Mouse (Mus musculus) kidney, embryonic 16.5 days (tissue): ENCODE data around the gene Tmod3. TPM values are rescaled to one million over a fixed set of nuclear protein-coding genes. Genes with fewer than 3 reads are reported as not detected.

Experiments used
- ATAC-seq: fragments of 200-750 bp; cut with Nextera tagmentation; 2 replicates; pipeline ENCODE4 v1.8.0; 2017; ENCODE audit warnings: moderate TSS enrichment; ENCODE audit not compliant: low FRiP score, low TSS enrichment
- H3K27ac ChIP-seq: fragments of 300-500 bp; sonication (generic); 2 replicates; pipeline ENCODE4 v1.5.1; 2014; ENCODE audit warnings: low read length
- H3K27me3 ChIP-seq: fragments of 300-500 bp; sonication (generic); 2 replicates; pipeline ENCODE4 v1.6.1; 2014; ENCODE audit warnings: low read length, control low read depth, mixed read lengths; ENCODE audit not compliant: insufficient read depth
- H3K36me3 ChIP-seq: fragments of 300-500 bp; sonication (generic); 2 replicates; pipeline ENCODE4 v1.6.1; 2014; ENCODE audit warnings: low read length, control low read depth, mixed read lengths; ENCODE audit not compliant: insufficient read depth
- H3K4me1 ChIP-seq: fragments of 300-500 bp; sonication (generic); 2 replicates; pipeline ENCODE4 v1.6.1; 2014; ENCODE audit warnings: low read length, control low read depth, mixed read lengths; ENCODE audit not compliant: insufficient read depth
- H3K4me2 ChIP-seq: fragments of 300-500 bp; sonication (generic); replicated peaks from 2 replicates; pipeline ENCODE4 v1.6.1; 2014; ENCODE audit warnings: low read depth, low read length
- H3K4me3 ChIP-seq: fragments of 300-500 bp; sonication (generic); 2 replicates; pipeline ENCODE4 v1.5.1; 2014; ENCODE audit warnings: mild to moderate bottlenecking, low read length
- H3K9ac ChIP-seq: fragments of 300-500 bp; sonication (generic); replicated peaks from 2 replicates; pipeline ENCODE4 v1.6.1; 2014; ENCODE audit warnings: low read length
- H3K9me3 ChIP-seq: fragments of 300-500 bp; sonication (generic); 2 replicates; pipeline ENCODE4 v1.6.1; 2016; ENCODE audit warnings: low read length, control low read depth
- WGBS: fragments of 180-500 bp; shearing (Covaris S2); extraction: QIAGEN DNeasy Blood & Tissue Kit; methylation state at CpG from one replicate; pipeline ENCODE4 v1.1.7; 2014; 5-methylcytosine and 5-hydroxymethylcytosine counted together
- polyA plus RNA-seq: library from polyadenylated mRNA; unstranded; fragments of >200 nt; fragmentation: Nextera tagmentation; extraction: Ambion mirVana; gene quantifications from 2 replicates; pipeline ENCODE4 v1.2.1, GENCODE M21; 2015

Tmod3 gene
- polyA plus RNA-seq = 157 and 167 TPM in 2 replicates

GRCm38 (mm10) chr9:75559512-75560012 lies at the start of gene Tmod3:
Tmod3 (minus strand) TSS chr9:75559657.
- H3K9me3 ChIP-seq = no peaks in the 10 kb centered on the region
- H3K27ac ChIP-seq = peak within 1 kb of the TSS; percentile 94
- H3K4me2 ChIP-seq = peak within 1 kb of the TSS; percentile 79
- H3K4me3 ChIP-seq = peak within 1 kb of the TSS; percentile 69
- H3K36me3 ChIP-seq = no peaks in the 10 kb centered on the region
- peak within 1 kb of the TSS; percentile 77 for H3K9ac ChIP-seq
- 2% methylated on average over 21 of the region's 21 CpGs for WGBS
- H3K27me3 ChIP-seq = no peaks in the 10 kb centered on the region
- peaks cover 21% of the 10 kb centered on the region for H3K4me1 ChIP-seq
- peak; percentile 99 for ATAC-seq

GRCm38 (mm10) chr9:75607496-75607895 lies 48.0 kb upstream of the Tmod3 start:
- Histone ChIP-seq H3K27ac (no peak overlapping the region), H3K4me1 (no peaks in the 10 kb centered on the region), H3K9ac (no peak overlapping the region), H3K9me3 (peaks cover 5% of the 10 kb centered on the region; the same call in 1 of the 2 replicates), H3K36me3 (no peaks in the 10 kb centered on the region), H3K4me3 (no peak overlapping the region), H3K4me2 (no peak overlapping the region), H3K27me3 (peaks cover 3% of the 10 kb centered on the region; the same call in 1 of the 2 replicates)
- 90% methylated on average over 4 of the region's 4 CpGs for WGBS
- ATAC-seq = no peak

GRCm38 (mm10) chr9:75601510-75601909 lies 42.1 kb upstream of the Tmod3 start:
- 11% methylated on average over 12 of the region's 12 CpGs for WGBS
- Histone ChIP-seq H3K36me3 (no peaks in the 10 kb centered on the region), H3K4me2 (peak overlapping the region; percentile 23; the same call in 1 of the 2 replicates), H3K4me1 (peaks cover 19% of the 10 kb centered on the region), H3K4me3 (no peak overlapping the region), H3K27me3 (no peaks in the 10 kb centered on the region), H3K27ac (no peak overlapping the region), H3K9me3 (peaks cover 5% of the 10 kb centered on the region; the same call in 1 of the 2 replicates), H3K9ac (0 out of 2 replicates have a peak overlapping the region, but pooled peaks have one; percentile 10)
- peak; percentile 47; the same call in 1 of the 2 replicates for ATAC-seq

- Histone ChIP-seq H3K4me1 (peaks cover 19% of the 10 kb centered on the region), H3K27ac (peak overlapping the region; percentile 31; the same call in 1 of the 2 replicates), H3K36me3 (no peaks in the 10 kb centered on the region), H3K9ac (no peak overlapping the region), H3K4me2 (no peak overlapping the region), H3K4me3 (no peak overlapping the region), H3K9me3 (peaks cover 5% of the 10 kb centered on the region; the same call in 1 of the 2 replicates), H3K27me3 (no peaks in the 10 kb centered on the region)
- WGBS = 62% methylated on average over 7 of the region's 7 CpGs
- ATAC-seq = no peak
These were observed 40.9 kb upstream of the Tmod3 start for GRCm38 (mm10) chr9:75600166-75600934.

- H3K4me2 ChIP-seq = no peak overlapping the region
- no peak overlapping the region for H3K4me3 ChIP-seq
- no peak; the same call in 1 of the 2 replicates for ATAC-seq
- 57% methylated on average over 5 of the region's 5 CpGs for WGBS
- H3K27ac ChIP-seq = no peak overlapping the region
- H3K36me3 ChIP-seq = no peaks in the 10 kb centered on the region
- peaks cover 19% of the 10 kb centered on the region for H3K4me1 ChIP-seq
- no peaks in the 10 kb centered on the region for H3K27me3 ChIP-seq
- peaks cover 2% of the 10 kb centered on the region; the same call in 1 of the 2 replicates for H3K9me3 ChIP-seq
- H3K9ac ChIP-seq = no peak overlapping the region
These were observed 39.9 kb upstream of the Tmod3 start for GRCm38 (mm10) chr9:75599191-75599841.

GRCm38 (mm10) chr9:75597596-75597995 lies 38.1 kb upstream of the Tmod3 start:
- no peak overlapping the region for H3K27ac ChIP-seq
- no peak for ATAC-seq
- peaks cover 19% of the 10 kb centered on the region for H3K4me1 ChIP-seq
- H3K27me3 ChIP-seq = no peaks in the 10 kb centered on the region
- H3K9me3 ChIP-seq = no peaks in the 10 kb centered on the region
- no peak overlapping the region for H3K4me3 ChIP-seq
- no peak overlapping the region for H3K4me2 ChIP-seq
- WGBS = 72% methylated on average over 4 of the region's 4 CpGs
- no peaks in the 10 kb centered on the region for H3K36me3 ChIP-seq
- H3K9ac ChIP-seq = no peak overlapping the region

- no peak for ATAC-seq
- no peaks in the 10 kb centered on the region for H3K27me3 ChIP-seq
- WGBS = 89% methylated on average over 13 of the region's 13 CpGs
These were observed 37.6 kb upstream of the Tmod3 start for GRCm38 (mm10) chr9:75597036-75597435.

GRCm38 (mm10) chr9:75593481-75593880 lies 34.0 kb upstream of the Tmod3 start:
- Histone ChIP-seq H3K4me2 (no peak overlapping the region), H3K27ac (no peak overlapping the region), H3K36me3 (no peaks in the 10 kb centered on the region; the same call in 1 of the 2 replicates), H3K4me1 (no peaks in the 10 kb centered on the region), H3K27me3 (no peaks in the 10 kb centered on the region), H3K4me3 (no peak overlapping the region), H3K9ac (no peak overlapping the region), H3K9me3 (no peaks in the 10 kb centered on the region)
- no peak for ATAC-seq
- WGBS = 56% methylated on average over 5 of the region's 5 CpGs

More at GRCm38 (mm10) chr9:75597036-75597435, 37.6 kb upstream of the Tmod3 start:
- Histone ChIP-seq H3K9me3 (no peaks in the 10 kb centered on the region), H3K4me1 (peaks cover 19% of the 10 kb centered on the region), H3K9ac (no peak overlapping the region), H3K4me2 (no peak overlapping the region), H3K36me3 (no peaks in the 10 kb centered on the region), H3K27ac (no peak overlapping the region), H3K4me3 (no peak overlapping the region)

- no peak overlapping the region for H3K4me3 ChIP-seq
- no peaks in the 10 kb centered on the region for H3K9me3 ChIP-seq
- no peak overlapping the region for H3K27ac ChIP-seq
- no peaks in the 10 kb centered on the region for H3K27me3 ChIP-seq
- H3K4me2 ChIP-seq = no peak overlapping the region
- H3K9ac ChIP-seq = no peak overlapping the region
- no peaks in the 10 kb centered on the region; the same call in 1 of the 2 replicates for H3K36me3 ChIP-seq
- ATAC-seq = no peak
- no peaks in the 10 kb centered on the region for H3K4me1 ChIP-seq
- WGBS = 67% methylated on average over 15 of the region's 15 CpGs
These were observed 30.7 kb upstream of the Tmod3 start for GRCm38 (mm10) chr9:75589850-75590790.
